Mouse (Mus musculus) gastrocnemius, adult 18-20 months (tissue): ENCODE results near the gene Gm11034. TPM values are rescaled to one million over a fixed set of nuclear protein-coding genes. Genes with fewer than 3 reads are reported as not detected.

Source experiments
- DNase-seq: peaks from one replicate; pipeline ENCODE4 v3.0.0; 2021; ENCODE audit warnings: low spot score
- long read RNA-seq, 2 experiments: library from polyadenylated mRNA; stranded (forward); transcript quantifications; one replicate each; pipeline ENCODE4 v2.0.0; 2021
- total RNA-seq, 2 experiments: library from RNA; stranded (reverse); gene quantifications; 2 replicates each; pipeline ENCODE4 v1.2.3; 2021

Gene Gm11034
- total RNA-seq, result not detected
- long read RNA-seq, experiment 1, result 0 reads
- long read RNA-seq, experiment 2, result 0 reads

- DNase-seq, result no peak
These were observed at the start of gene Gm11034 for GRCm38 (mm10) chr8:72213536-72213935. Gm11034 (minus strand) TSS chr8:72213636.

GRCm38 (mm10) chr8:72262756-72263155, 49.3 kb upstream of the Gm11034 start:
- no peak for DNase-seq

GRCm38 (mm10) chr8:72261872-72262271, 48.4 kb upstream of the Gm11034 start:
- DNase-seq, result no peak

- DNase-seq, result no peak
These were observed 48.0 kb upstream of the Gm11034 start for GRCm38 (mm10) chr8:72261431-72261830.

GRCm38 (mm10) chr8:72261019-72261418, 47.6 kb upstream of the Gm11034 start:
- DNase-seq, result peak; percentile 71

GRCm38 (mm10) chr8:72260585-72260984, 47.1 kb upstream of the Gm11034 start:
- DNase-seq, result peak; percentile 38

GRCm38 (mm10) chr8:72259862-72260261, 46.4 kb upstream of the Gm11034 start:
- DNase-seq, result no peak

- no peak for DNase-seq
These were observed 44.4 kb upstream of the Gm11034 start for GRCm38 (mm10) chr8:72257902-72258238.

- no peak for DNase-seq
These were observed 43.9 kb upstream of the Gm11034 start for GRCm38 (mm10) chr8:72257171-72257901.

- DNase-seq, result no peak
These were observed 31.2 kb upstream of the Gm11034 start for GRCm38 (mm10) chr8:72244610-72245009.

GRCm38 (mm10) chr8:72242226-72242625, 28.8 kb upstream of the Gm11034 start:
- no peak for DNase-seq

- no peak for DNase-seq
These were observed 27.5 kb upstream of the Gm11034 start for GRCm38 (mm10) chr8:72240951-72241350.

- DNase-seq, result no peak
These were observed 26.9 kb upstream of the Gm11034 start for GRCm38 (mm10) chr8:72240403-72240763.

GRCm38 (mm10) chr8:72239499-72240402, 26.3 kb upstream of the Gm11034 start, which contains the start of gene Ap1m1:
Ap1m1 (plus strand) TSS chr8:72240018.
- peak; percentile 98 for DNase-seq

- no peak for DNase-seq
These were observed 9.2 kb upstream of the Gm11034 start for GRCm38 (mm10) chr8:72222656-72223055.

GRCm38 (mm10) chr8:72220758-72221157, 7.3 kb upstream of the Gm11034 start:
- no peak for DNase-seq

GRCm38 (mm10) chr8:72219541-72220363, 6.3 kb upstream of the Gm11034 start, which contains the start of gene Fam32a:
Fam32a (plus strand) TSS chr8:72219730.
- peak; percentile 90 for DNase-seq

- DNase-seq, result no peak
These were observed 5.5 kb upstream of the Gm11034 start for GRCm38 (mm10) chr8:72218781-72219540.

- no peak for DNase-seq
These were observed 2.4 kb upstream of the Gm11034 start for GRCm38 (mm10) chr8:72215871-72216270.

- DNase-seq, result no peak
These were observed 1.6 kb upstream of the Gm11034 start for GRCm38 (mm10) chr8:72215060-72215459.

- DNase-seq, result no peak
These were observed 685 bp downstream of the Gm11034 start, which contains the start of gene Cib3 for GRCm38 (mm10) chr8:72212751-72213150. Cib3 (minus strand) TSS chr8:72212837.
